Mouse (Mus musculus) retina, postnatal 7 days (tissue): ENCODE measurements around the gene Ror1.

Source experiments
- DNase-seq: peaks from one replicate; pipeline ENCODE4 v3.0.0-alpha.2; 2012; ENCODE audit warnings: low read depth, low spot score

The Ror1 gene

DNA sequence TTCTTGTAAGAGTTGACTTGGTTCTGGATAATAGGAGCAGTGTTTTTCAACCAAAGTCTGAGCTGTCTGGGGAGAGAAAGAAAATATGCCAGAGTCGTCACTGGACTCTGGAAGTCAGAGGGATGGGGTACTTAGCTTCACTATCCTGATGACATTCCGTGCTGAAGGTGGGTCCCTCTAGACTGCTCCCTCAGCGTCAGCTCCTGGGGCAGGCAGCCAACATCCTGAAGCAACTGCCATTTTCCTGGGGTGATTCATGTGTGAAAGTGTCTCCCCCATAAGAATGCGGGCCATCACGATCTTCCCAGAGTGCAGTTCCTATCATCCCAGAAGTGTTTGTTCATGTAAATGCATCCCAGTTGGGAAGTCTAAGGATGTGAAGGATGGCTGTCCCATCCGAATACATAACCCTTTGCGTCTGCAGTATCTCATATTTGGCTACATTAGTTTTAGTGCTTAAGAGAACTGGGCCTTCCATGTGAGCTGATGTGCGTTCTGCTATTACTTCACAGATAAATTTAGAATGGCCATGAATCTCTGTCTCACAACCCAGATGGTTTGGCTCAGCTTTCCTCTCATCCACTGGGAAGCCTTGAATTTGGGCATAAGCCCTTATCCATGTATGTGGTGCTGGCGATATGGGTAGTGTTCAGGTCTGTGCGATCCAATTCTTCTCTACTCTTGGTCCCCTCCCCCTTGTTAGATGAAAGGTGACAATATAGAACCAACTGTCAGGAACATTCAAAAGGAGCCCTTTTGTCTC is 216.4 kb downstream of the Ror1 start:
- DNase-seq: no peak

DNA sequence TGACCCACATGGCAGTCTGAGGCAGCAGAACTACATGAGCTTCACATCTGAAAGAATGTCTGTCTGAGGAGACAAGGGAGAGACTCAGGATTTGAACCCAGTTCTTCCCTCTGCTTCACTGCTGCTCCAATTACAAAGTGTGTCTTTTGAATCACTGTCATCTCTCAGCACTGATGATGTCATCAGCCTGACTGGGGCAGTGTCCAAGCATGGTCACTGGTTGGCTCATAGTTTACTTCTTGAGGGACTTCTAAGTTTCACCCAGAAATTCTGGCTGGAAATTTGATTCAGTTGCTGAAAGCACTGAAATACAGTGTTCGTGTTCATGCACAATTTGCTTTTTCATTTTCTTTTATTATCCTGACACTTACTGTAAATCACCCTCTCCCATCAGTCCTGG is 219.5 kb downstream of the Ror1 start:
- DNase-seq: no peak

DNA sequence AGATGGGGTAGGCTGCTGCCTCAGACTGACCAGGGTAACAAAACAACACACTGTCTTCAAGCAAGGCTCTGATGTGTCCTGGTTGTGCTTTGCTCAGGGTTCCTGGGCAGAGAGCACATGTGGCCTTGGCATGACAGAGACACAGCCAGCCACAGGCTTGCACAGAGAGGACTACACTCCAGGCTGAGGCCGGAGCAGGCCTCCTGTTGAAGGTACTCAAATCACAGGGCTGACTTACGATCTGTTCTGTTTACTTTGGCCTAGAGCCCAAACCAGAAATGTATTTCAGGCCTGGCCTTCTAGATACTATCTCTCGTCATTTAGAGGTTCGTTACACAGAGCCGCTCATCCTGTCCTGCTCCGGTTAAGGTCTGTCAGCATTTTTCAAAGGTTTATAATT is 226.2 kb downstream of the Ror1 start:
- no peak for DNase-seq

DNA sequence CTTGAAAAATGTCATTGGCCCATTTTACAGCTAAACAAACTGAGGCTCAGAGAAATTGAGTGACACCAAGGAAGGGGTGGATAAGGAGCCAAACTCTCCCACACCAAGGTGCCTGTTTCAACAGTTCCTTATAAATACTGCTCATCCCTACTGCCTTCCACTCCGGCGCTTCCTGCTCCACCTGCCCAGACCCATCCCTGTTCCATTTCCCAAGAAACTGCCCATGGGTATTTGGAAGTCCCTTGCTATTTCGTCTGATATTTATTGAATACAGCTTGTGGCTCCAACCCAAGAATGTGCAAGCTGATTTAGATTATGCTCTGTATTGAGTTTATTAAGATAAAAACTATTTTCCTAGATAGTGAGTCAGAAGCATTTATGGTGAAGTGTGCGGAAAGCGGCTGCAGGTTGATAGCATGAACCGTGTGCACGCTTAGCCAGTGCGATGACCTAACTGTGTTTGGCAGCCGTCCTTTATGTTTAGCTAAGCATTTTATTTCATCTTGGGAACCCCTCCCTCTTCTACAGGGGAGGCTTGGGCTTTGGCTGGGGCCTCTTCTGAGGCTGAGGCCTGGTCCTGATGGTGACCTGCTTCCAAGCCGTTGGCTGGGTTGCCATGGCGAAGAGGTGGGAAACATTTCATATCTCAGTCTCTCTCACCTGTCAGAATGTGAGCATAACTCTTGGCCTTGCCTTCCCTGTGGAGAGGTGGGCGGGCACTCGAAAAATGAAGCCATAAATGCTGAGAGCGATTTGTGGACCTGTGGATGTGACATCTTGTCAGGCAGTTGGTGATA is 229.3 kb downstream of the Ror1 start:
- DNase-seq: no peak

DNA sequence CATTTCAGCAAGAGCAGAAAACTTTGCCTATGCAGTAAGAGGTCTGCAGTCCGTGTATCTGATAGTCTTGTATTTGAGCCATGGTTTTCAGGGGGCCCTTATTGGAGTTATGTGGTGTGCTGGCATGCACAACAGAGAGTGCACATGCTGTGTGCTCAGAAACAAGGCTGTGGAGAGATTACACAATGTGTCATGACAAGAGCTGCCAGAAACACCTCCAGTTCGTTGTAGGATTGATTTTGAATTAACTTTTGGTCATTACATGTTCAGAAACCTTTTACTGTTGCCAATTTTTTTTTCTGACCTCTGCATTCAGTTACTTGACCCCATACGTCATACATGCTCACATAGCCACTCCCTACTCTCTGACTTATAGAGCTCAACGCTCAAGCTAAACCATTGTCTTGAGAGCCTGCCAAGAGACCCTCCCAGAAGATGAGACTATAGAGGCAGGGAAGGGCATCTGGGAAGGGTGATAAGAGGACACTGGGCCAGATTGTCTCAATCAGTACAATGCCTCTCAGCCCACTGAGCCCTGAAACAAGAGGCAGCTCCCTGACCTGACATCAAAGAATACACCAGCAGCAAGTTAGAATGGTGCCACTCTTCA is 232.9 kb downstream of the Ror1 start:
- DNase-seq: no peak

DNA sequence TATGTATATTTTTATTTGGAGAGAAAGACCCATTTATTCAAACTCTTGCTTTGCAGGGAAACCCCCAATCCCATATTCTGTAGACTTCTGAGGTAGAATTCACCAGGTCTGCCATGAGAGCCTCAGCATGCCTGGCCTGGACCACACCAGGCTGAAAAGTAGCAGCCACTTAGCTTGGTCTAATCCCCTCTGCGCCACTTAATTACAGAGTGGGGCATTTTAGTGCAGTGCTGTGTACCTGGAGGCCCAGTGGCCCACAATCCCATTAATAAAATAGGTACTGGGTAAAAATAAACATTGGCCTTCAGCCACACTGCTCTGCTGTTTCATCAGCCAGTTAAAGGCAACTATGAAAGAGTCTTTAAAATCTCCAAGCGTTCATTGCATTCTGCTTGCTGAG is 239.6 kb downstream of the Ror1 start:
- DNase-seq: no peak

DNA sequence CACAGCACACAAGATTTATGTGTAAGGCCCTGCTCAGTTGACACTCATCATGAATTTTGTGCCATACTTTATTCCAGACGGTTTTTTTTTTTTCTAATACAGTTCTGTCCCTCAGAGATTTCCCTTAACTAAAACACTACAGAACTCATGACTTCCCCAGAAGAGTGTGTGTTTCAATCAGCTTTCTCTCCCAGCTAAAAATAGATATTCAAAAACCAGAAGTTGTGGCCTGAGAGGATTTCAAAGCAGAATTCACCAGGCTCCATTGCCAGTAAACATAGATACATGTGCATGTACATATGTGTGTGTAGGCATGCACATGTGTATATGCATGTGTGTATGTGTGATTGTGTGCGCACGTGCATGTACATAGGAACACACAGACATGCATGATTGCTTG is 252.2 kb downstream of the Ror1 start:
- DNase-seq: no peak

DNA sequence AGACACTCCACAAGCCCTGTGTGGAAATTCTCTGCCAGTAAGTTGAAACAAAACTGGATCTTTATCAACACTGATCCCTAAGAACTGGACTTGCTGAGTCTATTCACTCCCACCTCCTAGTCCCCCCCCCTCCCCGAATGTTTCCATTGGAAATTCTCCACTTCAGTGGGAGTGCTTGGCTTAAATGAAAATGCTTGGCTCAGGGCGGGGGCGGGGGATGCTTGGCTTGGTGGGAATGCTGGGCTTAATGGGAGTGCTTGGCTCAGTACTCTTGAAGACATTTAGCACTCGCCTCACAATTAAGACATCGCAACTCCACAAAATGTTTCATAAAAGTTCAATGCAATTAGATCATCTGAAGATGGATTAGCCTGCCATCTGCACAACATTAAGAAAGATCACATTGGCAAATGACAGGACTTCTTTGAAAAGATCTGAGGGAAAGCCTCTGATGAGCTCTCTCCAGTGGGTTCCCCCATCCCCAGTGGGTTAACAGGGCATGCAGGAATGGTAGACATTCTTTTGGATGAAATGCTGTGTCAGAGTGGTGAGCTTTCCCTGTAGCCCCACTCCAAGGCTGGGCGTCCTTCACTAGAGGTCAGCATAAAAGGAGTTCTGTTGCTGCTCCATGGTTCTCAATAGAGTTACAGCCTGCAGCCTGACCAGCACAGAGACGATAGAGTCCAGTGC is 254.7 kb downstream of the Ror1 start:
- no peak for DNase-seq

DNA sequence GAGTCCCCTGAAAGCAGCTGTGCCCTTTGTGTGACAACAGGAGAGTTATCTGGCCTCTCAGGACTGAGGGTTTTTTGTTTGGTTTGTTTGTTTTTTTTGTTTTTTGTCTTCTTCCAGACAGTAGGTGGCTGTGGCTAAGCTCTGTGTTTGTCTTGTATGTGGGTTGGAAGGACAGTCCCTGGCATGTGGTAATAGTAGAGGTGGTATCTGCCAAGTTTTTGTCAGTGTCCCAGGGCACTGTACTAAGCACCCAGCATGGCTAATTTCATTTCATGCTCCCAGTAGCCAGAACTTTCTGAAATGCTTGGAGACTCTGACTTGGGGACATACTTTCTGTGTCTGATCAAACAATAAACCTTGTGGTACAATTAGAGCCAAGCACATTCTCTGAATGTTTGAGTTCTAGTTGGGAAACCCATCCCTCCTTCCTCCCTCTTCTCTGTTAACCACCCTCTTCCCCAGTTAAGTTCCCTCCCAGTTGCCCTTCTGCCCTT is 256.3 kb downstream of the Ror1 start:
- no peak for DNase-seq

DNA sequence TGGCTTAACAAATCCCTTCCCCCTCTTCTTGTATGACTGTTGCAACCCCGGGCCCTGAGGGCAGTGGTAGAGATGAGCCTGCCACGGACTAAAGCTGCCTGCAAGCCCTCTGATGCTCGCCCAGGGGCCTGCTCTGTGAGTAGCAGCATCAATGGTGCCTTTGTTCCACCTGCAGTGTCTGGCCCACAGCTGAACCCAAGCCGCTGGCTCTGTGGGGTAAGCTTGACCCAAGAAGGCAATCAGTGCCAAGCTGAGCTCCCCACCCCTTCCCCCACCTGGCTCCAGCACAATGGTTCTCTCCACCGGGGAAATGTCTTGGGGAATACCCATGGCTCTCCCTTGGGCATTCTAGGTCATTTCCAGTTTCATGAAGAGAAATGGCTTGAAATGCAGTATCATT is 260.0 kb downstream of the Ror1 start:
- no peak for DNase-seq

DNA sequence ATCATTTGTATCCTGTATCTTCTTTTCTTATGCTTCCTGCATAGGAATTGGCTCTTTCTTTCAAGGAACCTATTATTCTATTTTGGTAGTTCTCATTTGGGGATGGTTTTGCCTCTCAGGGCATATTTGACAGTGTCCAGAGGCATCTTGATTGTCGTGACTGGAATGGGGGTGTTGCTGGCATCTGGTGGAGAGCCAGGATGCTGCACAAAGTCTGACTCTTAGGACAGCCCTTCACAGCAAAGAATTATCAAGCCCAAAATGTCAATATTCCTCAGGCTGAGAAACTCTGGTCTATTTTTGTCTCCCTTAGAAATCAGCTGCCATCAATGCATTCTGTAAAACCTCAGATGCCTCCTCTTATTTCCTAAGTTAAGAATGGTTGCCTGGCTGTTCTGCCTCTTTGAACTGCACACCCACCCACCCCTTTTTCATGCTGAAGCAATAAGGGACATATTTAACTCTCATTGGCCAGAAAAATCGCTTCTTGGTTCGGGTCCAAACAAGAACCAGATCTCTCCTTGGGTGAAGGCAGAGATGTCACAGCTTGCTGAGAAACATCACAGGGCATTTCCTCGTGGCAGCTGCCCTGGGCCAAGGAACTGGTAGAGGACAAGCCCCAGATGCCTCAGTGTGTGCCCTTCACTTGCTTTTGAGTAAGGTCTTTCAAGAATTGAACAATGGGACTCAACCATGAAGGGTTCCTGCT is 262.4 kb downstream of the Ror1 start:
- DNase-seq: no peak

DNA sequence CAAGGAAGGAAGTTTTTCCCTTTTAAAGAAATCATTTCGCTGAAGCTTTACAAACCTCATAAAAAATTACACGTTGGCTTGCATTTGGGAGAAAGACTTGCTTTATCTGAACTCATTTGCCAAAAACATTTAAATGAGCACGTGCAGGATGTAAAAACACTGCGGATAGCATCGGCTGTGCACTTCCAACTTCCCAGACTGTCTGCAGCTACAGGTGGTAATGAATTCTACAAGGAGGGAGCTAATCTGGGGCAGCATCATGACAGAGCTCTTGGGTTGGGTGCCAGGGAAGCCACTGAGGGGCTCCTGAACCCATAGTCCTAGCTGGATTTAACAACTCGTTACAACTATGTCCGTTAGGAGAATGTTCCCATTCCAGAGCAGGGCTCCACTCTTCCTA is 268.1 kb downstream of the Ror1 start:
- no peak for DNase-seq

DNA sequence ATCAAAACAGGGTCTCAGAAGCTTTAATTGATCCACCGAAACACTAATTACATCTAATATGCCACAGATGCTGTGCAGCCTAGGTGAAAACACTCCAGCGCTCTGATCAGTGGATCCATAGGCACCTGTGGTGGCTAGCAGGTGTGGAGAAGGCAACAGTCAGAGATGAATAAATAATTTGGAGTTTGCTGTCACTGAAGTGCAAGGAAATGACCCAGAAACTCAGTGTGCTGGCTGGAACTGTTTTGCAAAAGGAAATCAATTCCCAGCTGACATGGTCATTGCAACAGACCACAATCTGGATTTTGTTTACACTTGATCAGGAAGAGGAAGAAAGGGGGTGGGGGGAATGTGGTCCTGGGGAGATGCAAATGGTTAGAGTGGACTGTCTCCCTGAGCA is 273.1 kb downstream of the Ror1 start:
- no peak for DNase-seq

DNA sequence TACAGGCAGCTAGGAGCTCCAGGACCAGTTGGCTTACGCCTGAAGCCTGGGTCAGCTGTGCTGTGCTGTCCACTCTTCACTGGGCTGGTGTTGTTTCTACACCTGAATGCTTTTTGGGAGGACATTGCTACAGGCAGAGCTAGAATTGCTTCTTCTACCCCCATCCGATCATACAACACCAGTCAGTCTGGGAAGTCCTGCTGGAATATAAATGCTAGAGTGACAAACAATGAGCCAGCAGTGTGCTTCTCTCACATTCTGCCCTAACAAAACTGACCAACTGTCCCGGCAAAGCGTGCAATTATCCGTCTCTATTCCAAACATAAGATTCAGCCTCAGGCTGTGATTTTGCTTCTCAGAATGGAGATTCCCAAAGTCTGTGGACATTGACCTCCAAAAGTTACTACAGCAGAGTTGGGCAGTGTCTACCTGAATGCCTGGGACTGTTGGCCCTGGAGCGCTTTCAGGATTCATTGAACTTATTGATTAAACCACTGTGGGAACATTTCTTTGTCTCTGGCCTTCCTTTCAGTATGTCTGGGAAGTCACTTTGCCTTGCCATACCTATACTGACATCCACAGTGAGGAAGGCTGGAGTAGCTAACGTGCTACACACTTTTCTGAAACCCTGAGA is 274.1 kb downstream of the Ror1 start:
- no peak for DNase-seq

DNA sequence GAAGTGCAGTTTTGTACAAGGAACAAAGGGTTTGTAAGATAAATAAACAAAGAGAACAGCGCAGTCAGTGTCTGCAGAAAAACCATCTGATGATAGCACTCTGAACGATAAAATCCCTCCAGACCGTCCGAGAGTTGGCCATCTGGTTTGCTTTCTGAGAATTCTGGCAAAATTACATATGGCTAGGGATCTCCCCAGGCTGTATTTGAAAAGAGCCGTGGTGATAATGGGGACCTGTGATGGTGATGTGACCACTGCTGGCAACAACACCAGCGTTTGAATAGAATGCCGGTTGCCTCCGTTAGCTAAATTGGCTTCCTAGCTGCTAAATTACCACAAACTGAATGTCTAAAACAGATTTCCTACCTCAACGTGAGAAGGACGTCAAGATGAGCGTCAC is 277.2 kb downstream of the Ror1 start:
- no peak for DNase-seq

DNA sequence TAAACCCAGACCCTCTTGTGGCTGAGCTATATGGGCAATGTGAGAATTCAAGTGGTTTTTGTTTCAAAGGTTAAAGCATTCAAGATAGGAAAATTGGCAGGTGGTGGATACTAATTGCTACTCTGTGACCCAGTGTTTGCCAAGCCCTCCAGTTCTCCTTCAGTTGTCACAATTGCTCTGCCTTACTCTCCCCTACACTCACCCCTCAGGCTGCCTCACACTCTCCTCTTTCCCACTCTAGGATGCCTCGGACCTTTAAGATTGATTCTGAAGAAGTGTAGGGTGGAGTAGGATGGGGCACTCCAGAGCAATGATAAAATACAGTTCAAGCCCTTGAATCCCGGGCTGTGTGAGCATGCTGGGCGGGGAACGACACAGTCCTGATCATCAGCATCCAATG is 278.2 kb downstream of the Ror1 start:
- no peak for DNase-seq

DNA sequence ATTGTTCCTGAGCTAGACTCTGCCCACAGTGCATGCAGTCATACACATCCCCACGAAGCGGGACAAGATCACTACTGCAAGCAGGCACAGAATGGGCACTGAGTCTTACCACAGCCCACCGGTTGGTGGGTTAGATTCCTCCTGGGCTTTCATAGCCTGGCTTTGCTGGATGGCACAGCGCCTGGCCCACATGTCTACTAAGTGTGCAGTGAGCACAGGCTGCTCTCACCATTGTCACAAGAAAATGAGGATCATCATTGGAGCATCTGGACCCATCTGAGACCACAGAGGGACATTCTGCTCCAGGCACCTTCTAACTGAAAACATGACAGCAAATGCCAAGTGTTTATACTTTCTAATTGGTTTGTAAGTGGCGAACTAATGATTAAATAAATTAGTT is 279.7 kb downstream of the Ror1 start:
- DNase-seq: no peak

DNA sequence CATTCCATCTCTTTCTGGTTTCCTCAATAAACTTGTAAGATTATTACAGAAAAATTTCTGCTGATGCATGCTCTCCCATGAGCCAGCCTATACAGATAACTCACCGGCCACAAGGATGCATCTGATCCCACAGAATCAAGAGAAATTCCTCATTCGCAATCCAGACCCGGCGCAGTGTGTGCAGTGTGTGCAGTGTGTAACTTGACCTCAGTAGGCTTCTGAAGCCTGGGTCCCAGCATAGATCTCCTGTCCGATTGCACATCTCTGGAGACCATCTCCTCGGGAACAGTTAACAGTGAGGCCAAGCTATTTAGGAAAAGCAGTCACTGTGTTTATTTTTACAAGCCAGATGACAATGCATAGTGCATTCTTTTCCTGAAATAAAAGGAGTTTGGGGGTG is 280.6 kb downstream of the Ror1 start:
- no peak for DNase-seq

DNA sequence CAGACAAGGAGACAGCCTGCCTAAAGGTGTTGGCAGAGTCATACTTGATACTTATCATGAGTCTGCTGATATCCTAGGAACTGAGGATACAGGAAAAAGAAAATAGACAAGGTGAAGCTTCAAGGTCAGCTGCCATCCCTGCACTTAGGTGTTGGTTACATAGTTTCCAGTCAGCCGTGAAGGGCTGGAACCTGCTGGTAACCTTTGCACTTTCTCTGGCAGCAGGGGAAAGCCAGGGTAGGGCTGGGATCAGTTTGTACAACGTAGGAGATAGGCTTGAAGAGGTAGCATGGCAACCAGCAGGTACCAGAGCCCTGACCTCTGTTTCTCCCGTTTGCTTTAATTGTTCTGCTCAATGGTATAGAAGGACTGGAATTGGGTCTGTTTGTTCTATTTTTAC is 281.6 kb downstream of the Ror1 start:
- no peak for DNase-seq

DNA sequence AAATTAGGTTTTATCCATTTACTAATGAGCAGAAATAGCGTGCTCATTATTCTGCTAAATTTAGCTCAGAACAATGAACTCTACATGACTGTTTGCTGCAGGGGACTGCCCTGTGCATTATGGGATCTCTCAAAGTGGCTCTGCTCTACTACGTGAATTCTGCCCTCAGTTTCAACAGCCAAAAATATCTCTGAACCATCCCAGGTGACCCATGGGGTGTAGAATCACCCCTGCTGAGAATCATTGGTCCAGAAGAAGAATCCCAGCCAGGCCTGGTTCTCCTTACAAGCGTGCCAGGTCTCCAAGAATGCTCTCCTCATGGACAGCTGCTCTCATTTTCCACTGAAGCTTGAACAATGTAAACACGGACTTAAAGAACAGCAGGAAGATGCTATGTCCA is 282.4 kb downstream of the Ror1 start:
- no peak for DNase-seq

DNA sequence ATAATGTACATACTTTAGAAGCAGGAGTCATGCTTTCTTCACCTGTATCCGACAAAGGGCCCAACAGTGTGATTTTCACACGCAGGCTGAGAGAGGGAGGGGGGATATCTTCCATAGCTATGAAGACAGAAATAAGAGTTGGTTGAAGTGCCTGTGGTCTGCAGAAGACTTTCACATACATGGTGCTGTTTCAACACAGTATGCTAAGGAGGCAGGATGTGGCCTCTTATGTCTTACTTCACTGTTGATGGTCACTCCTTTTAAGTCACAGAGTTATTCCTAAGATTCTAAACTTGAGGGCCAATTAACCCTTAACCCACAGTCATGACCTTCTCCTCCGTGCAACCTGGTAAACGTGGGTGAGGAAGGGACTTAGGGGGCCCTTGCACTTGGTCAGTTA is 286.2 kb downstream of the Ror1 start:
- DNase-seq: no peak
